Mouse (Mus musculus) lung, adult 2 months (tissue): ENCODE results near the gene Cchcr1.

Experiments used
- CTCF ChIP-seq: fragments of 200-500 bp; IDR thresholded peaks from 2 replicates; pipeline ENCODE4 v1.5.1; 2011; ENCODE audit warnings: mild to moderate bottlenecking, low read length, control low read depth; ENCODE audit not compliant: insufficient read depth
- POLR2A ChIP-seq: fragments of 200-500 bp; IDR thresholded peaks from 2 replicates; pipeline ENCODE4 v1.6.1; 2011; ENCODE audit warnings: low read depth, mild to moderate bottlenecking, control low read depth, low read length, borderline replicate concordance; ENCODE audit errors: extremely low read depth

- TF ChIP-seq POLR2A, result no peak
- no peak for TF ChIP-seq CTCF
Observed at GRCm38 (mm10) chr17:35488041-35488440, 28.9 kb upstream of the Cchcr1 start.
